Mouse (Mus musculus) kidney, adult 2 months (tissue): ENCODE results near the gene Mgrn1.

Experiments
- CTCF ChIP-seq: fragments of 200-500 bp; conservative IDR thresholded peaks from 2 replicates; pipeline ENCODE4 v1.5.1; 2011; ENCODE audit warnings: low read depth, mild to moderate bottlenecking, control low read depth, low read length, moderate library complexity, mixed read lengths; ENCODE audit not compliant: insufficient read depth, insufficient read length
- POLR2A ChIP-seq: fragments of 200-500 bp; IDR thresholded peaks from one replicate; pipeline ENCODE4 v1.6.1; 2011; ENCODE audit warnings: low read depth, low read length, control low read depth

DNA sequence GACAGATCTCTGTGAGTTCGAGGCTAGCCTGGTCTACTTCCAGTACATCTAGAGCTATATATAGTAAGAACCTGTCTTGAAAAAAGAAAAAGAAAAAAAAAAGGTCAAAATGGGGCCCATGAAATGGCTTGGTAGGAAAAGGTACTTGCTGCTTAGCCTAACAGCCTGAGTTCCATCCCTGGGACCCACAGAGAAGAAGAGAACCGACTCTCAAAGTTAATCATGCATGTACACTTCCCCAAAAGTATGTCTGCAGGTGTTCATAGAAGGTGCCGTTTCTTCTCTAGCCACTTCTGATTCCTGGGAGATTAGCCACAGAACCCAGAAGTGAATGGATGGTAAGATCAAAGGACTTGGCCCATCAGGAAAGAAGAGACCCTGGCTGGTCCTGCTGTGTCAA lies 82.4 kb downstream of the Mgrn1 start:
- TF ChIP-seq CTCF (no peak), POLR2A (no peak)
